Mouse (Mus musculus): Measurements from ENCODE around the gene Cldn7. TPM values are rescaled to one million over a fixed set of nuclear protein-coding genes. Genes with fewer than 3 reads are reported as not detected.
"Not testable (repeated sequence)": the region's sequence is repeated elsewhere in the genome, so short reads cannot be mapped to it uniquely, and the experiment has no call there.

Gene Cldn7
- polyA plus RNA-seq, 1 experiment from 2014 or later = 461 TPM

DNA sequence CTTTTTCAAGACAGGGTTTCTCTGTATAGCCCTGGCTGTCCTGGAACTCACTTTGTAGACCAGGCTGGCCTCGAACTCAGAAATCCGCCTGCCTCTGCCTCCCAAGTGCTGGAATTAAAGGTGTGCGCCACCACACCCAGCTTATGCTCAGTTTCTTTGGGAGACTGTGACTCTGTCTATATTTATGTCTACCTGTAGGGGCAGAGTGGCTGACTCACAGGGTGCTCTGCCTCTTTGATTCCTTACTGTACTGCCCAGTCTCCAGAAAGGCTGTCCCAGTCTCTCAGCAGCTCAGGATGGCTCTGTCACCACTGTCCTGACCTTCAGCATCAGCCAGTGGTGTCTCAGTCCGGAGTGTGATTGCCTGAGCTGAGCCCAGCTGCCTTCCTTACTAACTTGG is 9.0 kb upstream of the Cldn7 start:
- WGBS = 73% methylated on average over 4 of the region's 4 CpGs
- not testable (repeated sequence) for DNase-seq (ENCODE audit: low spot score); H3K9ac ChIP-seq (ENCODE audit: low read length); H3K27me3 ChIP-seq (replicated peaks; ENCODE audit: control insufficient read depth, insufficient read depth, low read length); H3K9me3 ChIP-seq (ENCODE audit: control insufficient read depth, low read length); H3K4me1 ChIP-seq (replicated peaks; ENCODE audit: control insufficient read depth, insufficient read depth, low read length); H3K36me3 ChIP-seq (ENCODE audit: control insufficient read depth, insufficient read depth, low read length); ATAC-seq (replicated peaks; ENCODE audit: low FRiP score, low TSS enrichment, low read depth); H3K4me3 ChIP-seq (ENCODE audit: low read depth, low read length); H3K4me2 ChIP-seq (ENCODE audit: low read length); H3K27ac ChIP-seq (ENCODE audit: low read depth)

DNA sequence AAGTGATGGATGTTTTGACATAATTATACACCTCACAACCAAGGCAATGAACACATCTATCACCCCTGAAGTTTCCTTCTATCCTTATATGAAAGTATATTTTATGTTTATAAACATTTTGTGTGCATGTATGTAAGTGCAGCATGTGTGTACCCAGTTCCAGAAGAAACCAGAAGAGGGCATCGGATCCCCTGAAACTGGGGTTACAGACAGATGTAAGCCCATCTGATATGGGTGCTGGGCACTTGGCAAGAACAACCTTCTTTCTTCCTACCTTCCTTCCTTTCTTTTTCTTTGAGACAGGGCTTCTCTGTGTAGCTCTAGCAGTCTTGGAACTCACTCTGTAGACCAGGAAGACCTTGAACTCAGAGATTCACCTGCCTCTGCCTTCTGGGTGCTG is 8.4 kb upstream of the Cldn7 start:
- Histone ChIP-seq H3K27me3 (replicated peaks; ENCODE audit: control insufficient read depth, insufficient read depth, low read length) (no peaks in the 10 kb centered on the region), H3K36me3 (ENCODE audit: control insufficient read depth, insufficient read depth, low read length) (no peaks in the 10 kb centered on the region), H3K4me2 (ENCODE audit: low read length) (no peak overlapping the region), H3K27ac (ENCODE audit: low read depth) (no peak overlapping the region), H3K4me3 (ENCODE audit: low read depth, low read length) (no peak overlapping the region), H3K4me1 (replicated peaks; ENCODE audit: control insufficient read depth, insufficient read depth, low read length) (no peaks in the 10 kb centered on the region), H3K9me3 (ENCODE audit: control insufficient read depth, low read length) (no peaks in the 10 kb centered on the region; the same call in 1 of the 2 replicates), H3K9ac (ENCODE audit: low read length) (no peak overlapping the region)
- no peak for ATAC-seq (replicated peaks; ENCODE audit: low FRiP score, low TSS enrichment, low read depth)
- DNase-seq (ENCODE audit: low spot score) = no peak
- 76% methylated on average over 1 of the region's 1 CpGs for WGBS

DNA sequence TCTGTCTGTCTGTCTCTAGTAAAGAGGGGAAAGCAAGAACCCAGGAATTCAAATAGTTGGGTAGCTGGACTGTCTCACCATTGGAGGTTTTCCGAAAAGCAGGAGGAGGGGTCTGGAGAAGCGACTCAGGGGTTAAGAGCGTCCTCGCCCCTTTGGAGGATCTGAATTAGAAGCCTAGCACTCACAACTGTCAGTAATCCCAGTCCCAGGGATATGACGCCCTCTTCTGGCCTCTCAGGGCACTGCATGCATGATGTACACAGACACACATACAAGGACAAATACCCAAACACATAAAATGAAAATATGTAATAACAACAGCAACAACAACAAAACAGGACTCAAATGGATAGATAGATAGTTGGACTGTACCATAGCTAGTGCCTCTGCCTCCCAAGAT is 4.0 kb upstream of the Cldn7 start:
- H3K4me3 ChIP-seq (ENCODE audit: low read depth, low read length) = no peak overlapping the region
- no peaks in the 10 kb centered on the region for H3K36me3 ChIP-seq (ENCODE audit: control insufficient read depth, insufficient read depth, low read length)
- DNase-seq (ENCODE audit: low spot score) = no peak
- no peak for ATAC-seq (replicated peaks; ENCODE audit: low FRiP score, low TSS enrichment, low read depth)
- H3K27me3 ChIP-seq (replicated peaks; ENCODE audit: control insufficient read depth, insufficient read depth, low read length) = peaks cover 34% of the 10 kb centered on the region
- H3K4me2 ChIP-seq (ENCODE audit: low read length) = no peak overlapping the region
- 35% methylated on average over 5 of the region's 5 CpGs for WGBS
- no peaks in the 10 kb centered on the region; the same call in 1 of the 2 replicates for H3K9me3 ChIP-seq (ENCODE audit: control insufficient read depth, low read length)
- H3K27ac ChIP-seq (ENCODE audit: low read depth) = peak overlapping the region; percentile 38; the same call in 1 of the 2 replicates
- H3K9ac ChIP-seq (ENCODE audit: low read length) = no peak overlapping the region
- no peaks in the 10 kb centered on the region for H3K4me1 ChIP-seq (replicated peaks; ENCODE audit: control insufficient read depth, insufficient read depth, low read length)

DNA sequence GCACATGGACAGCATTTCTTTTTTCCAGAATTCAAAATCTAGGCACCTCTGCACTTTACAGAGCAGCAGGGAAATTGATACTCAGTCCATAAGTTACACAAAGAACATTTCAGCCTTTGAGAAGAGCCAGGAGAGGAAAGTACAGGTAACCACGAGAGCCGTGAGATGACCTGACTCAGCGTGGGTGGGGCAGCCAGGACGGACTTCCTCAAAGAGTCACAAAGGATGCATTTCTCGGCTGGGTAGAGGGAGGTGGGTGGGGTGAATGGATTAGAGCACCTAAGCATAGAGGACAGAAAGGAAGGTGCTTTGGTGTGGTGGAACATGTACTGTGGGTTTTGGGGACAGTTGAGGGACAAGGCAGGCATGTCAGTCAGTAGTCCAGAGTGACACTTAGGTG is 2.7 kb upstream of the Cldn7 start:
- WGBS = 36% methylated on average over 5 of the region's 5 CpGs
- no peak overlapping the region for H3K4me3 ChIP-seq (ENCODE audit: low read depth, low read length)
- peak overlapping the region; percentile 74 for H3K27ac ChIP-seq (ENCODE audit: low read depth)
- H3K4me2 ChIP-seq (ENCODE audit: low read length) = no peak overlapping the region
- no peak overlapping the region for H3K9ac ChIP-seq (ENCODE audit: low read length)
- no peaks in the 10 kb centered on the region for H3K36me3 ChIP-seq (ENCODE audit: control insufficient read depth, insufficient read depth, low read length)
- H3K4me1 ChIP-seq (replicated peaks; ENCODE audit: control insufficient read depth, insufficient read depth, low read length) = peaks cover 4% of the 10 kb centered on the region; the same call in 1 of the 2 replicates
- DNase-seq (ENCODE audit: low spot score) = peak; percentile 70
- no peaks in the 10 kb centered on the region for H3K9me3 ChIP-seq (ENCODE audit: control insufficient read depth, low read length)
- peaks cover 46% of the 10 kb centered on the region for H3K27me3 ChIP-seq (replicated peaks; ENCODE audit: control insufficient read depth, insufficient read depth, low read length)
- ATAC-seq (replicated peaks; ENCODE audit: low FRiP score, low TSS enrichment, low read depth) = no peak

DNA sequence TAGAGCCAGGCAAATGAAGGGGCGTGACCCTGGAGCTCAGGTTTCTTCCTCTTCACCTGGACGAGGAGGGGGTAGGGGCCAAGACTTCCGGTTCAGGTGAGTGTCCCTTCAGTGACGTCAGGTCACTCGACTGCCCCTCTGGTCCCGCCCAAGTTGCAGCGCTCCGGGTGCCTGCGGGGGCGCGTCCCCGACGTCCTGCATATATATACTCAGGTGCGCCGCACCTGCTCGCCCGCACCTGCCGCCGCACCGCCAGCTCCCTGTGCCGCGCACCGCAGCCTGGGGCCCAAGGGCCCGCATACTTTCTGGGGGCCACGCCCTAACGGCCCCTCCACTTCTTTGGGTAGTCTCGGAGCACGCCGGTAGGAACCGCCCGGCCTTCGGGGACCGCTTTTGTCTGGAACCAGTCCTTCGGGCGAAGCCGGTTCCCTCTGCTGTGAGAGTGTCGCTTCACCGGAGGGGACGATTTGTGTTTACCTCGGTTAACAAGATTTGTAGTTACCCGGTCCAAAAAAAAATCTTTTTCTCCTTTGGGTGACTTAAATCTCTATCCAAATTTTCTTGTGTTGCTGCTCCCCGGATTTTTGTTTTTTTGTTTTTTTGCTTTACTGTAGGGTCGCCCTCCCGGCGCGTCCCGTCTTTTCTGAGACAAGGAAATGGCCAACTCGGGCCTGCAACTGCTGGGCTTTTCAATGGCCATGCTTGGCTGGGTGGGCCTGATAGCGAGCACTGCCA is 859 bp downstream of the Cldn7 start:
- Histone ChIP-seq H3K4me3 (ENCODE audit: low read depth, low read length) (peak overlapping the region; percentile 46), H3K4me1 (replicated peaks; ENCODE audit: control insufficient read depth, insufficient read depth, low read length) (peaks cover 5% of the 10 kb centered on the region; the same call in 1 of the 2 replicates), H3K27me3 (replicated peaks; ENCODE audit: control insufficient read depth, insufficient read depth, low read length) (peaks cover 51% of the 10 kb centered on the region), H3K27ac (ENCODE audit: low read depth) (peak overlapping the region; percentile 92), H3K4me2 (ENCODE audit: low read length) (peak overlapping the region; percentile 57), H3K36me3 (ENCODE audit: control insufficient read depth, insufficient read depth, low read length) (peaks cover 26% of the 10 kb centered on the region), H3K9ac (ENCODE audit: low read length) (peak overlapping the region; percentile 64), H3K9me3 (ENCODE audit: control insufficient read depth, low read length) (no peaks in the 10 kb centered on the region)
- DNase-seq (ENCODE audit: low spot score) (peak; percentile 84), ATAC-seq (replicated peaks; ENCODE audit: low FRiP score, low TSS enrichment, low read depth) (peak; percentile 59)
- WGBS = 1% methylated on average over 49 of the region's 49 CpGs

DNA sequence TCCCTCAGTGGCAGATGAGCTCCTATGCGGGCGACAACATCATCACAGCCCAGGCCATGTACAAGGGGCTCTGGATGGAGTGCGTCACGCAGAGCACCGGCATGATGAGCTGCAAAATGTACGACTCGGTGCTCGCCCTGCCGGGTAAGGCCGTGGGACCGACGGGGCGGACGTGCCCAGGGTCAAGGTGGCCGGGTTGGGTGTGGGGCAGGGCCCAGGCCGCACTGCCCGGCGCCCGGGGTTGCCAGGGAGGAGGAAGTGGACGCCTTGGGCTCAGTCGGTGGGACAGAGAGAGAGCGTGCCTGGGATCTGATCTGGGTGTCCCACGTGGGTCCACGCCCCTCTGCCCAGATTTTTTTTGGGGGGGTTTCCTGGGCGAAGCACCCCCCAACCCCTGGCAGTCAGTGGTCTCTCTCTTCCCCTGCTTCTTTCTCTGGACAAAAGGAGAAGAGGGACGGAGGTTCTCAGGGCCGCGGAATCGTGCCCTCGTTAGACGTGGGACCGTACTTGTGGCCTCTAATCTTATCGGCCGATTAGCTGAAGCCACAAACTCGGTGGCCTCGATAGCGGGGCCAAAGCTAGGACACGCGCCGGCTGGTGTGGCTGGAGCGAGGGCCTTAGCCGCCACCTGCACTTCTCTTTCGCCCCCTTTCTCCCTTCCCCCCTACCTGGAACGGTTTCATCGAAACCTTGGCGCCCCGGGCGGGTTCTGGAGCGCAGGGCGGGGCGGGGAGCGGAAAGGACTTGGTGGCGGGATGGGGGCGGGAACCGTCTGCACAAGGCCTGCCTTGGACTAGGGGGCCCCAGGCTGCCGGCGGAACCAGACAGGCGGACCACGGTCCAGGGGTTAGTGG is 1.7 kb downstream of the Cldn7 start:
- peaks cover 51% of the 10 kb centered on the region for H3K27me3 ChIP-seq (replicated peaks; ENCODE audit: control insufficient read depth, insufficient read depth, low read length)
- peaks cover 5% of the 10 kb centered on the region; the same call in 1 of the 2 replicates for H3K4me1 ChIP-seq (replicated peaks; ENCODE audit: control insufficient read depth, insufficient read depth, low read length)
- H3K9ac ChIP-seq (ENCODE audit: low read length) = peak overlapping the region; percentile 64
- WGBS = 2% methylated on average over 56 of the region's 59 CpGs
- H3K9me3 ChIP-seq (ENCODE audit: control insufficient read depth, low read length) = no peaks in the 10 kb centered on the region
- peak overlapping the region; percentile 57 for H3K4me2 ChIP-seq (ENCODE audit: low read length)
- H3K4me3 ChIP-seq (ENCODE audit: low read depth, low read length) = peak overlapping the region; percentile 46
- peak; percentile 82 for DNase-seq (ENCODE audit: low spot score)
- peak; percentile 40 for ATAC-seq (replicated peaks; ENCODE audit: low FRiP score, low TSS enrichment, low read depth)
- peak overlapping the region; percentile 92 for H3K27ac ChIP-seq (ENCODE audit: low read depth)
- peaks cover 30% of the 10 kb centered on the region for H3K36me3 ChIP-seq (ENCODE audit: control insufficient read depth, insufficient read depth, low read length)

DNA sequence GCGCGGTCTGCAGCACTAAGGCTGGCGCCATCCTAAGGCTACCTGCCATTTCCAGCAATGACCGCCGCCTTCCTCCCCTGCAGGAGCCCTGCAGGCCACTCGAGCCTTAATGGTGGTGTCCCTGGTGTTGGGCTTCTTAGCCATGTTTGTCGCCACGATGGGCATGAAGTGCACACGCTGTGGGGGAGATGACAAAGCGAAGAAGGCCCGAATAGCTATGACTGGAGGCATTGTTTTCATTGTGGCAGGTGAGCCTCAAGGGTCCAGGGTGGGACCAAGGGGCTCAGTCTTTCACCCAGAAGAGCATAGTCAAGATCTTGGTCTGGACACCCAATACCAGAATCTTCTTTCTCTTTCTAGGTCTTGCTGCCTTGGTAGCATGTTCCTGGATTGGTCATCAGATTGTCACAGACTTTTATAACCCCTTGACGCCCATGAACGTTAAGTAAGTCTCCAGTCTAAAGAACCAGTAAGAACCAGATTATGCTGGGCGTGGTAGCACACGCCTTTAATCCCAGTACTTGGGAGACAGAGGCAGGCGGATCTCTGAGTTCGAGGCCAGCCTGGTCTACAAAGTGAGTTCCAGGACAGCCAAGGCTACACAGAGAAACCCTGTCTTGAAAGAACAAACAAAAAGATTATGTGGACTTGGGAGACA is 2.4 kb downstream of the Cldn7 start:
- peak overlapping the region; percentile 92 for H3K27ac ChIP-seq (ENCODE audit: low read depth)
- peak overlapping the region; percentile 46 for H3K4me3 ChIP-seq (ENCODE audit: low read depth, low read length)
- no peak for ATAC-seq (replicated peaks; ENCODE audit: low FRiP score, low TSS enrichment, low read depth)
- H3K4me2 ChIP-seq (ENCODE audit: low read length) = peak overlapping the region; percentile 57
- H3K4me1 ChIP-seq (replicated peaks; ENCODE audit: control insufficient read depth, insufficient read depth, low read length) = peaks cover 5% of the 10 kb centered on the region; the same call in 1 of the 2 replicates
- peak overlapping the region; percentile 64 for H3K9ac ChIP-seq (ENCODE audit: low read length)
- H3K9me3 ChIP-seq (ENCODE audit: control insufficient read depth, low read length) = no peaks in the 10 kb centered on the region
- DNase-seq (ENCODE audit: low spot score) = no peak
- H3K36me3 ChIP-seq (ENCODE audit: control insufficient read depth, insufficient read depth, low read length) = peaks cover 36% of the 10 kb centered on the region
- WGBS = 33% methylated on average over 17 of the region's 17 CpGs
- H3K27me3 ChIP-seq (replicated peaks; ENCODE audit: control insufficient read depth, insufficient read depth, low read length) = peaks cover 51% of the 10 kb centered on the region

DNA sequence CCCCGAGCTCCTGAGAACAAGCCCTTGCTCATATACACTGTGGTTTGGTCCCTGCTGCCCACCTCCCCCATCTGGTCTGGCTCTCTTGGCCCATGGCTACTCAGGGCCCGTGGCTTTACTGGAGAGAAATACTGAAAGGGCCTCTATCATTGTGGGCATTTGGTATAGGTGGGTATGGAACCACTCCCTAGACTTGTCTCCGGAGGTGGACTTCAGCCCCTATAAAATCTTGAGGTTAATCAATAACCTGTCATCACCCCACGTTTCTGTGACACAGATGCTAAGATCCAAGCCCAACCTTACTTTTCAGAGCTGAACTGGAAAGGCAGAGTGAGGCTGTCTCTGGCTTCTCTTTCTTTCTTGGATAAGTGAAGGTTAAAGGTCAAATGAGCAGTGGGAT is 4.2 kb downstream of the Cldn7 start:
- Histone ChIP-seq H3K27ac (ENCODE audit: low read depth) (peak overlapping the region; percentile 67), H3K27me3 (replicated peaks; ENCODE audit: control insufficient read depth, insufficient read depth, low read length) (peaks cover 35% of the 10 kb centered on the region), H3K9me3 (ENCODE audit: control insufficient read depth, low read length) (no peaks in the 10 kb centered on the region), H3K4me3 (ENCODE audit: low read depth, low read length) (no peak overlapping the region), H3K36me3 (ENCODE audit: control insufficient read depth, insufficient read depth, low read length) (peaks cover 53% of the 10 kb centered on the region), H3K9ac (ENCODE audit: low read length) (no peak overlapping the region), H3K4me2 (ENCODE audit: low read length) (peak overlapping the region; percentile 2), H3K4me1 (replicated peaks; ENCODE audit: control insufficient read depth, insufficient read depth, low read length) (peaks cover 5% of the 10 kb centered on the region; the same call in 1 of the 2 replicates)
- DNase-seq (ENCODE audit: low spot score) (peak; percentile 67), ATAC-seq (replicated peaks; ENCODE audit: low FRiP score, low TSS enrichment, low read depth) (peak; percentile 48)
- WGBS = 62% methylated on average over 4 of the region's 4 CpGs
